In the genomic region with DNA sequence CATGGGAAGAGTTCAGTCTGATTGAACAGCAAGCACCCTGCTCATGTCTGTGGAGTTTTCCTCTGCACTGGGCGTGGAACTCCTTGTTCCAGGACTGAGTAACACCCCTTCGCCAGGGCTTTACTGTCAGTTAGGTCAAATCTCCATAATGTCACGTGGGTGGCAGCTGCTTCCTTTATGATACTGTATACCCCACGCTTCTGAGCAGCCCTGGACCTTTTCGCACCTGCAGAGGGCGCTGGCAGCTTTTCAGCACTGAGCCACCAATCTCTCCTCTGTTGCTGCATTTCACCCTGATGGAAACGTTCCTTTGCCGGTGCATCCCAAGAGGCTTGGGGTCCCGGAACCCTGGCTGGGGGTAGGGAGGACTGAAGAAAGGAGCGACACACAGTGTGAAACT, we compare ENCODE assay signal across 9 mouse cellular contexts. TPM values are rescaled to one million over a fixed set of nuclear protein-coding genes. Genes with fewer than 3 reads are reported as not detected.
DNase-seq lines count a peak whose midpoint lies in the region; ATAC-seq and TF ChIP-seq lines count a peak whose summit lies in the region.
"Had no signal": no experiment of that assay in that cellular context is flagged by ENCODE, and none has a peak within 500 bp of the region (broad histone marks: within the 10 kb centered on the region; RNA-seq: fewer than 3 reads in every experiment).

No protein-coding gene starts in this region.

- H3K9ac ChIP-seq in lung, embryonic 14.5 days: no peak overlapping the region
- no peak overlapping the region for H3K9ac ChIP-seq in liver, adult 2 months (ENCODE audit: low read depth, low read length)
- H3K9ac ChIP-seq in forebrain, embryonic 14.5 days (ENCODE audit: low read length): no peak overlapping the region

- H3K27ac ChIP-seq in lung, embryonic 14.5 days (ENCODE audit: low read depth): no peak overlapping the region
- H3K27ac ChIP-seq in liver, adult 2 months (replicated peaks; ENCODE audit: insufficient read depth, low read depth, low read length): no peak overlapping the region
- H3K27ac ChIP-seq in forebrain, embryonic 14.5 days (ENCODE audit: low read depth, low read length): no peak overlapping the region
- H3K27ac ChIP-seq: embryonic facial prominence, embryonic 10.5 days had no signal

- peak; percentile 26; the same call in 1 of the 2 replicates for TF ChIP-seq CTCF in lung, embryonic 14.5 days (IDR thresholded peaks at IDR 0.05; ENCODE audit: low read depth)
- TF ChIP-seq CTCF in liver, adult 2 months (IDR thresholded peaks at IDR 0.05; ENCODE audit: low read depth, low read length): peak; percentile 30

- WGBS in lung, embryonic 14.5 days: 77% methylated on average over 10 of the region's 10 CpGs
- WGBS in liver, adult 2 months: 89% methylated on average over 10 of the region's 10 CpGs
- 80% methylated on average over 10 of the region's 10 CpGs for WGBS in forebrain, embryonic 14.5 days

- DNase-seq in lung, embryonic 14.5 days: peak; percentile 7
- DNase-seq in lung, postnatal 36 days: no peak
- peak; percentile 97 for DNase-seq in R1 (ENCODE audit: low read depth, low spot score)
- no peak for DNase-seq in liver, adult 2 months (ENCODE audit: extremely low read depth, low read depth, low spot score)
- peak; percentile 62 for DNase-seq in thymus, postnatal 14 days
- DNase-seq in forebrain, embryonic 14.5 days (ENCODE audit: low spot score): no peak
- no peak for DNase-seq in right cerebral cortex, adult 2 months (ENCODE audit: low spot score in 2 of 2)
- DNase-seq: kidney, adult 18-20 months had no signal

- TF ChIP-seq POLR2A in liver, adult 2 months (IDR thresholded peaks at IDR 0.05; ENCODE audit: extremely low read depth, insufficient read depth, low read length): no peak

- no peaks in the 10 kb centered on the region for H3K27me3 ChIP-seq in lung, embryonic 14.5 days (ENCODE audit: insufficient read depth, low read length)
- no peaks in the 10 kb centered on the region for H3K27me3 ChIP-seq in liver, adult 2 months (ENCODE audit: control insufficient read depth, insufficient read depth, low read length)
- no peaks in the 10 kb centered on the region for H3K27me3 ChIP-seq in forebrain, embryonic 14.5 days (replicated peaks; ENCODE audit: control insufficient read depth, insufficient read depth, low read length)

- no peaks in the 10 kb centered on the region for H3K4me1 ChIP-seq in lung, embryonic 14.5 days (ENCODE audit: insufficient read depth)
- H3K4me1 ChIP-seq in liver, adult 2 months (ENCODE audit: control insufficient read depth, insufficient read depth, low read length): no peaks in the 10 kb centered on the region
- H3K4me1 ChIP-seq in forebrain, embryonic 14.5 days (ENCODE audit: control insufficient read depth, insufficient read depth, low read length): no peaks in the 10 kb centered on the region
- H3K4me1 ChIP-seq: embryonic facial prominence, embryonic 10.5 days had no signal

- no peak overlapping the region for H3K4me3 ChIP-seq in lung, embryonic 14.5 days (ENCODE audit: low read depth, low read length)
- no peak overlapping the region for H3K4me3 ChIP-seq in liver, adult 2 months (ENCODE audit: insufficient read depth, low read depth, low read length)
- no peak overlapping the region for H3K4me3 ChIP-seq in forebrain, embryonic 14.5 days (ENCODE audit: low read depth, low read length)
- H3K4me3 ChIP-seq: embryonic facial prominence, embryonic 10.5 days had no signal

- no peaks in the 10 kb centered on the region for H3K79me2 ChIP-seq in liver, adult 2 months (ENCODE audit: control insufficient read depth, insufficient read depth, low read length)

- H3K4me2 ChIP-seq in lung, embryonic 14.5 days: no peak overlapping the region
- H3K4me2 ChIP-seq in forebrain, embryonic 14.5 days (ENCODE audit: low read length): no peak overlapping the region

- no peak for ATAC-seq in lung, embryonic 14.5 days (ENCODE audit: insufficient read depth)
- no peak for ATAC-seq in forebrain, embryonic 14.5 days

- H3K36me3 ChIP-seq in lung, embryonic 14.5 days (ENCODE audit: insufficient read depth): no peaks in the 10 kb centered on the region; the same call in 1 of the 2 replicates
- H3K36me3 ChIP-seq in liver, adult 2 months (ENCODE audit: control insufficient read depth, insufficient read depth, low read length): no peaks in the 10 kb centered on the region
- H3K36me3 ChIP-seq in forebrain, embryonic 14.5 days (ENCODE audit: control insufficient read depth, insufficient read depth, low read length): peaks cover 32% of the 10 kb centered on the region

- H3K9me3 ChIP-seq in lung, embryonic 14.5 days (ENCODE audit: low read depth, low read length): no peaks in the 10 kb centered on the region
- H3K9me3 ChIP-seq in forebrain, embryonic 14.5 days (replicated peaks; ENCODE audit: control insufficient read depth, low read length): no peaks in the 10 kb centered on the region
- H3K9me3 ChIP-seq: embryonic facial prominence, embryonic 10.5 days had no signal

RNA-seq across cellular contexts. Expression of gene Atp6v0a2, which starts 17.4 kb away (rescaled TPM):
- 41.6 and 47.0 TPM in 2 replicates for polyA plus RNA-seq in lung, embryonic 14.5 days (2014; fragmentation: Nextera tagmentation; extraction: Ambion mirVana)
- 10.8 and 11.7 TPM in 2 replicates for total RNA-seq in liver, adult 2 months (2014; rRNA removed)
- polyA plus RNA-seq in liver, adult 2 months (2012; rRNA removed): 16.4 and 18.0 TPM in 2 replicates
- polyA plus RNA-seq in forebrain, embryonic 14.5 days (2014; fragmentation: Nextera tagmentation; extraction: Ambion mirVana): 36.6 and 38.2 TPM in 2 replicates

RNA-seq across cellular contexts. Expression of gene Gtf2h3, which starts 32.0 kb away (rescaled TPM):
- polyA plus RNA-seq in lung, embryonic 14.5 days (2014; fragmentation: Nextera tagmentation; extraction: Ambion mirVana): 71.0 and 74.4 TPM in 2 replicates
- 11.9 and 12.2 TPM in 2 replicates for total RNA-seq in liver, adult 2 months (2014; rRNA removed)
- polyA plus RNA-seq in liver, adult 2 months (2012; rRNA removed): 21.2 and 23.9 TPM in 2 replicates
- 62.9 and 67.3 TPM in 2 replicates for polyA plus RNA-seq in forebrain, embryonic 14.5 days (2014; fragmentation: Nextera tagmentation; extraction: Ambion mirVana)

RNA-seq across cellular contexts. Expression of gene Eif2b1, which starts 32.0 kb away (rescaled TPM):
- 78.0 and 81.6 TPM in 2 replicates for polyA plus RNA-seq in lung, embryonic 14.5 days (2014; fragmentation: Nextera tagmentation; extraction: Ambion mirVana)
- total RNA-seq in liver, adult 2 months (2014; rRNA removed): 10.5 and 13.0 TPM in 2 replicates
- polyA plus RNA-seq in liver, adult 2 months (2012; rRNA removed): 12.0 and 13.2 TPM in 2 replicates
- polyA plus RNA-seq in forebrain, embryonic 14.5 days (2014; fragmentation: Nextera tagmentation; extraction: Ambion mirVana): 79.9 and 81.9 TPM in 2 replicates

RNA-seq across cellular contexts. Expression of gene Ddx55, which starts 58.3 kb away (rescaled TPM):
- 12.7 and 14.1 TPM in 2 replicates for polyA plus RNA-seq in lung, embryonic 14.5 days (2014; fragmentation: Nextera tagmentation; extraction: Ambion mirVana)
- total RNA-seq in liver, adult 2 months (2014; rRNA removed): 3.0 and 3.8 TPM in 2 replicates
- 3.5 and 6.3 TPM in 2 replicates for polyA plus RNA-seq in liver, adult 2 months (2012; rRNA removed)
- polyA plus RNA-seq in forebrain, embryonic 14.5 days (2014; fragmentation: Nextera tagmentation; extraction: Ambion mirVana): 16.8 and 21.2 TPM in 2 replicates

Comparison
In these comparisons a context has a peak if more than half of its experiments do, and no peak if none do; other contexts are left out.
1. DNase-seq: peak in lung, embryonic 14.5 days (single experiment), R1 (single experiment) and thymus, postnatal 14 days (single experiment); none in lung, postnatal 36 days (single experiment), liver, adult 2 months (single experiment), forebrain, embryonic 14.5 days (single experiment) and right cerebral cortex, adult 2 months (0 of 2).